8 mouse cellular contexts compared by ENCODE assay signal in genomic region chr14:55824481-55825215, GRCm38 (mm10). TPM values are rescaled to one million over a fixed set of nuclear protein-coding genes. Genes with fewer than 3 reads are reported as not detected.
DNase-seq lines count a peak whose midpoint lies in the region; ATAC-seq and TF ChIP-seq lines count a peak whose summit lies in the region.

No protein-coding gene starts in this region.

- H3K27me3 ChIP-seq in forebrain, embryonic 16.5 days (replicated peaks; ENCODE audit: control insufficient read depth, insufficient read depth, low read length) = no peaks in the 10 kb centered on the region
- H3K27me3 ChIP-seq in hindbrain, embryonic 13.5 days = peaks cover 39% of the 10 kb centered on the region
- peaks cover 53% of the 10 kb centered on the region for H3K27me3 ChIP-seq in liver, embryonic 14.5 days (ENCODE audit: control insufficient read depth, insufficient read depth, low read length)
- H3K27me3 ChIP-seq in neural tube, embryonic 15.5 days (replicated peaks) = peaks cover 18% of the 10 kb centered on the region

- WGBS in forebrain, embryonic 16.5 days = 0% methylated on average over 31 of the region's 32 CpGs
- WGBS in hindbrain, embryonic 13.5 days = 2% methylated on average over 32 of the region's 32 CpGs
- 4% methylated on average over 28 of the region's 32 CpGs for WGBS in liver, embryonic 14.5 days (ENCODE audit: insufficient replicate concordance)
- WGBS in neural tube, embryonic 15.5 days = 2% methylated on average over 31 of the region's 32 CpGs

- H3K36me3 ChIP-seq in forebrain, embryonic 16.5 days (ENCODE audit: control insufficient read depth, insufficient read depth) = no peaks in the 10 kb centered on the region
- H3K36me3 ChIP-seq in hindbrain, embryonic 13.5 days = no peaks in the 10 kb centered on the region
- H3K36me3 ChIP-seq in liver, embryonic 14.5 days (replicated peaks; ENCODE audit: control insufficient read depth, insufficient read depth, low read depth) = no peaks in the 10 kb centered on the region
- H3K36me3 ChIP-seq in neural tube, embryonic 15.5 days = no peaks in the 10 kb centered on the region

- peak; percentile 47 for DNase-seq in 3T3-L1 (ENCODE audit: low read depth, low spot score)
- DNase-seq in adrenal gland, adult 18-20 months (ENCODE audit: low spot score in 2 of 2) = peak; percentile 11 to 23
- DNase-seq in liver, embryonic 14.5 days (ENCODE audit: low read depth in 3 of 3, low spot score in 3 of 3) = no peak
- DNase-seq in left cerebral cortex, postnatal 25 days (ENCODE audit: low spot score in 2 of 2) = no peak

- peaks cover 31% of the 10 kb centered on the region for H3K4me1 ChIP-seq in forebrain, embryonic 16.5 days (replicated peaks; ENCODE audit: control insufficient read depth, insufficient read depth, low read length)
- peaks cover 44% of the 10 kb centered on the region for H3K4me1 ChIP-seq in hindbrain, embryonic 13.5 days (replicated peaks)
- H3K4me1 ChIP-seq in liver, embryonic 14.5 days (replicated peaks; ENCODE audit: control insufficient read depth in 2 of 2, insufficient read depth in 2 of 2, low read length in 1 of 2) = peaks cover 0 to 3% of the 10 kb centered on the region in 2 experiments; a peak in 2 of 4 replicates
- H3K4me1 ChIP-seq in neural tube, embryonic 15.5 days = peaks cover 49% of the 10 kb centered on the region

- TF ChIP-seq CTCF in liver, embryonic 14.5 days (IDR thresholded peaks at IDR 0.05; ENCODE audit: low read depth) = no peak

- H3K9me3 ChIP-seq in forebrain, embryonic 16.5 days (ENCODE audit: control insufficient read depth, low read length) = no peaks in the 10 kb centered on the region
- H3K9me3 ChIP-seq in hindbrain, embryonic 13.5 days = no peaks in the 10 kb centered on the region
- no peaks in the 10 kb centered on the region for H3K9me3 ChIP-seq in liver, embryonic 14.5 days (ENCODE audit: control insufficient read depth, low read length)
- no peaks in the 10 kb centered on the region for H3K9me3 ChIP-seq in neural tube, embryonic 15.5 days (replicated peaks)

- ATAC-seq in forebrain, embryonic 16.5 days = 0 out of 2 replicates have a peak, but pooled peaks have one; percentile 12
- no peak for ATAC-seq in hindbrain, embryonic 13.5 days (ENCODE audit: low FRiP score)
- ATAC-seq in liver, embryonic 14.5 days (ENCODE audit: insufficient read depth) = no peak
- ATAC-seq in neural tube, embryonic 15.5 days (ENCODE audit: low FRiP score) = 0 out of 2 replicates have a peak, but pooled peaks have one; percentile 1
- ATAC-seq in frontal cortex, adult (ENCODE audit: low TSS enrichment) = no peak

- no peak for TF ChIP-seq EP300 in liver, embryonic 14.5 days (IDR thresholded peaks at IDR 0.05; ENCODE audit: low read depth)

- peak overlapping the region; percentile 52 for H3K9ac ChIP-seq in forebrain, embryonic 16.5 days (replicated peaks; ENCODE audit: low read depth, low read length)
- peak overlapping the region; percentile 80 for H3K9ac ChIP-seq in hindbrain, embryonic 13.5 days
- H3K9ac ChIP-seq in liver, embryonic 14.5 days (replicated peaks) = peak overlapping the region; percentile 5; the same call in 1 of the 2 replicates
- peak overlapping the region; percentile 60 for H3K9ac ChIP-seq in neural tube, embryonic 15.5 days (replicated peaks)

- intact Hi-C loops in left cerebral cortex, postnatal 25 days (cut with DNase I) = no loop called here

- H3K4me3 ChIP-seq in forebrain, embryonic 16.5 days (replicated peaks; ENCODE audit: low read length) = peak overlapping the region; percentile 50
- H3K4me3 ChIP-seq in hindbrain, embryonic 13.5 days = peak overlapping the region; percentile 63
- peak overlapping the region; percentile 10 to 30; a peak in 3 of 4 replicates for H3K4me3 ChIP-seq in liver, embryonic 14.5 days (ENCODE audit: insufficient read depth in 1 of 2, low read depth in 2 of 2, low read length in 2 of 2)
- H3K4me3 ChIP-seq in neural tube, embryonic 15.5 days (replicated peaks) = peak overlapping the region; percentile 60

- peak overlapping the region; percentile 69 for H3K4me2 ChIP-seq in forebrain, embryonic 16.5 days (ENCODE audit: low read length)
- peak overlapping the region; percentile 92 for H3K4me2 ChIP-seq in hindbrain, embryonic 13.5 days
- peak overlapping the region; percentile 71 for H3K4me2 ChIP-seq in liver, embryonic 14.5 days (ENCODE audit: low read depth)
- H3K4me2 ChIP-seq in neural tube, embryonic 15.5 days = peak overlapping the region; percentile 96

- H3K27ac ChIP-seq in forebrain, embryonic 16.5 days (ENCODE audit: low read length) = peak overlapping the region; percentile 66
- peak overlapping the region; percentile 87 for H3K27ac ChIP-seq in hindbrain, embryonic 13.5 days
- H3K27ac ChIP-seq in liver, embryonic 14.5 days = no peak overlapping the region
- peak overlapping the region; percentile 81 for H3K27ac ChIP-seq in neural tube, embryonic 15.5 days (replicated peaks)

RNA-seq across cellular contexts. Expression of gene Nfatc4, which starts 1.7 kb away (rescaled TPM):
- total RNA-seq in adrenal gland, adult 18-20 months (2021) = 10 to 100 TPM; 17.4 to 21.4 TPM
- polyA plus RNA-seq in forebrain, embryonic 16.5 days (2015; fragmentation: Nextera tagmentation; extraction: Ambion mirVana) = 11.7 and 12.3 TPM in 2 replicates
- 10.8 and 12.0 TPM in 2 replicates for polyA plus RNA-seq in hindbrain, embryonic 13.5 days (2015; fragmentation: Nextera tagmentation; extraction: Ambion mirVana)
- polyA plus RNA-seq in liver, embryonic 14.5 days (2012; rRNA removed) = 0.89 and 1.0 TPM in 2 replicates
- polyA plus RNA-seq in liver, embryonic 14.5 days (2014; fragmentation: Nextera tagmentation; extraction: Ambion mirVana) = 0.33 and 0.66 TPM in 2 replicates
- polyA plus RNA-seq in neural tube, embryonic 15.5 days (2015; fragmentation: Nextera tagmentation; extraction: Ambion mirVana) = 9.8 and 11.5 TPM in 2 replicates
- total RNA-seq in left cerebral cortex, postnatal 25 days (2021) = 1 to 10 TPM; 1.3 to 2.6 TPM

RNA-seq across cellular contexts. Expression of gene Nynrin, which starts 29.2 kb away (rescaled TPM):
- 1 to 10 TPM; 8.2 to 9.0 TPM for total RNA-seq in adrenal gland, adult 18-20 months (2021)
- 11.3 and 13.2 TPM in 2 replicates for polyA plus RNA-seq in forebrain, embryonic 16.5 days (2015; fragmentation: Nextera tagmentation; extraction: Ambion mirVana)
- 11.7 and 11.9 TPM in 2 replicates for polyA plus RNA-seq in hindbrain, embryonic 13.5 days (2015; fragmentation: Nextera tagmentation; extraction: Ambion mirVana)
- polyA plus RNA-seq in liver, embryonic 14.5 days (2012; rRNA removed) = 1.7 and 1.9 TPM in 2 replicates
- polyA plus RNA-seq in liver, embryonic 14.5 days (2014; fragmentation: Nextera tagmentation; extraction: Ambion mirVana) = 1.2 and 1.4 TPM in 2 replicates
- 9.5 and 10.8 TPM in 2 replicates for polyA plus RNA-seq in neural tube, embryonic 15.5 days (2015; fragmentation: Nextera tagmentation; extraction: Ambion mirVana)
- 10 to 100 TPM in 1 of 2 experiments, 1 to 10 TPM in 1; 6.5 to 10.5 TPM for total RNA-seq in left cerebral cortex, postnatal 25 days (2021)

RNA-seq across cellular contexts. Expression of gene Ripk3, which starts 36.0 kb away (rescaled TPM):
- total RNA-seq in adrenal gland, adult 18-20 months (2021) = 1 to 10 TPM; 3.6 to 4.5 TPM
- 2.7 and 3.2 TPM in 2 replicates for polyA plus RNA-seq in forebrain, embryonic 16.5 days (2015; fragmentation: Nextera tagmentation; extraction: Ambion mirVana)
- polyA plus RNA-seq in hindbrain, embryonic 13.5 days (2015; fragmentation: Nextera tagmentation; extraction: Ambion mirVana) = 2.6 and 3.7 TPM in 2 replicates
- 13.1 and 15.1 TPM in 2 replicates for polyA plus RNA-seq in liver, embryonic 14.5 days (2012; rRNA removed)
- 18.2 and 22.0 TPM in 2 replicates for polyA plus RNA-seq in liver, embryonic 14.5 days (2014; fragmentation: Nextera tagmentation; extraction: Ambion mirVana)
- 2.8 and 14.2 TPM in 2 replicates for polyA plus RNA-seq in neural tube, embryonic 15.5 days (2015; fragmentation: Nextera tagmentation; extraction: Ambion mirVana)
- total RNA-seq in left cerebral cortex, postnatal 25 days (2021) = under 1 TPM in 1 of 2 experiments, not detected in 1; 0.96 TPM

RNA-seq across cellular contexts. Expression of gene Adcy4, which starts 40.8 kb away (rescaled TPM):
- 10 to 100 TPM in 1 of 2 experiments, 1 to 10 TPM in 1; 8.3 to 17.1 TPM for total RNA-seq in adrenal gland, adult 18-20 months (2021)
- 3.2 and 3.7 TPM in 2 replicates for polyA plus RNA-seq in forebrain, embryonic 16.5 days (2015; fragmentation: Nextera tagmentation; extraction: Ambion mirVana)
- 5.3 and 6.0 TPM in 2 replicates for polyA plus RNA-seq in hindbrain, embryonic 13.5 days (2015; fragmentation: Nextera tagmentation; extraction: Ambion mirVana)
- polyA plus RNA-seq in liver, embryonic 14.5 days (2012; rRNA removed) = 0.88 and 1.0 TPM in 2 replicates
- polyA plus RNA-seq in liver, embryonic 14.5 days (2014; fragmentation: Nextera tagmentation; extraction: Ambion mirVana) = 0.66 and 1.2 TPM in 2 replicates
- polyA plus RNA-seq in neural tube, embryonic 15.5 days (2015; fragmentation: Nextera tagmentation; extraction: Ambion mirVana) = 4.1 and 5.2 TPM in 2 replicates
- 1 to 10 TPM; 3.8 to 7.1 TPM for total RNA-seq in left cerebral cortex, postnatal 25 days (2021)

RNA-seq across cellular contexts. Expression of gene Ltb4r1, which starts 58.9 kb away (rescaled TPM):
- total RNA-seq in adrenal gland, adult 18-20 months (2021) = under 1 TPM; 0.42 to 0.50 TPM
- 0.24 and 0.25 TPM in 2 replicates for polyA plus RNA-seq in forebrain, embryonic 16.5 days (2015; fragmentation: Nextera tagmentation; extraction: Ambion mirVana)
- 0.32 and 0.74 TPM in 2 replicates for polyA plus RNA-seq in hindbrain, embryonic 13.5 days (2015; fragmentation: Nextera tagmentation; extraction: Ambion mirVana)
- polyA plus RNA-seq in liver, embryonic 14.5 days (2012; rRNA removed) = 2.9 and 3.3 TPM in 2 replicates
- 1.7 and 2.7 TPM in 2 replicates for polyA plus RNA-seq in liver, embryonic 14.5 days (2014; fragmentation: Nextera tagmentation; extraction: Ambion mirVana)
- polyA plus RNA-seq in neural tube, embryonic 15.5 days (2015; fragmentation: Nextera tagmentation; extraction: Ambion mirVana) = 0.42 and 0.80 TPM in 2 replicates
- under 1 TPM; 0.25 to 0.39 TPM for total RNA-seq in left cerebral cortex, postnatal 25 days (2021)

Comparison
In these comparisons a context has a peak if more than half of its experiments do, and no peak if none do; other contexts are left out.
1. DNase-seq: peak in 3T3-L1 (single experiment) and adrenal gland, adult 18-20 months (2 of 2); none in liver, embryonic 14.5 days (0 of 3) and left cerebral cortex, postnatal 25 days (0 of 2).
2. ATAC-seq: peak in forebrain, embryonic 16.5 days (single experiment) and neural tube, embryonic 15.5 days (single experiment); none in hindbrain, embryonic 13.5 days (single experiment), liver, embryonic 14.5 days (single experiment) and frontal cortex, adult (single experiment).
3. H3K9ac ChIP-seq: peak in every context shown above with its lines; median percentile 80 in hindbrain, embryonic 13.5 days; 60 in neural tube, embryonic 15.5 days; 52 in forebrain, embryonic 16.5 days; 5 in liver, embryonic 14.5 days.
4. Peak in every context shown above with its lines, with median percentiles within 50 percentile points of each other: H3K4me2 ChIP-seq and H3K4me3 ChIP-seq.